Mouse (Mus musculus) lung, postnatal 0 days (tissue): ENCODE data around the gene Fbxo24. TPM values are rescaled to one million over a fixed set of nuclear protein-coding genes. Genes with fewer than 3 reads are reported as not detected.

ENCODE experiments used
- ATAC-seq: fragments of 200-750 bp; cut with Nextera tagmentation; 2 replicates; pipeline ENCODE4 v1.8.0; 2017; ENCODE audit warnings: moderate library complexity
- DNase-seq: peaks from one replicate; pipeline ENCODE4 v3.0.0-alpha.2; 2016; ENCODE audit warnings: low spot score
- H3K27ac ChIP-seq: fragments of 300-500 bp; sonication (generic); 2 replicates; pipeline ENCODE4 v1.5.1; 2014; ENCODE audit warnings: antibody characterized with exemption, mild to moderate bottlenecking, low read length, mixed read lengths
- H3K27me3 ChIP-seq: fragments of 300-500 bp; sonication (generic); replicated peaks from 2 replicates; pipeline ENCODE4 v1.6.1; 2014; ENCODE audit warnings: low read length, mixed read lengths; ENCODE audit not compliant: insufficient read depth
- H3K36me3 ChIP-seq: fragments of 300-500 bp; sonication (generic); 2 replicates; pipeline ENCODE4 v1.6.1; 2014; ENCODE audit warnings: low read length, mixed read lengths; ENCODE audit not compliant: insufficient read depth
- H3K4me1 ChIP-seq: fragments of 300-500 bp; sonication (generic); 2 replicates; pipeline ENCODE4 v1.6.1; 2014; ENCODE audit warnings: antibody characterized with exemption, low read depth, low read length, mixed read lengths; ENCODE audit not compliant: insufficient read depth
- H3K4me2 ChIP-seq: fragments of 300-500 bp; sonication (generic); replicated peaks from 2 replicates; pipeline ENCODE4 v1.6.1; 2014; ENCODE audit warnings: low read depth, mild to moderate bottlenecking, low read length, moderate library complexity, mixed read lengths
- H3K4me3 ChIP-seq: fragments of 300-500 bp; sonication (generic); 2 replicates; pipeline ENCODE4 v1.5.1; 2014; ENCODE audit warnings: low read depth, low read length
- H3K9ac ChIP-seq: fragments of 300-500 bp; sonication (generic); replicated peaks from 2 replicates; pipeline ENCODE4 v1.6.1; 2014; ENCODE audit warnings: low read depth, mild to moderate bottlenecking
- H3K9me3 ChIP-seq: fragments of 300-500 bp; sonication (generic); 2 replicates; pipeline ENCODE4 v1.6.1; 2016; ENCODE audit warnings: low read length, mixed read lengths
- CTCF ChIP-seq: IDR thresholded peaks from 2 replicates; pipeline ENCODE4 v1.5.1; 2016; ENCODE audit warnings: antibody characterized with exemption, mild to moderate bottlenecking
- EP300 ChIP-seq: IDR thresholded peaks from 2 replicates; pipeline ENCODE4 v1.6.1; 2016; ENCODE audit warnings: antibody characterized with exemption, mild to moderate bottlenecking, control low read depth
- WGBS: fragments of 180-500 bp; shearing (Covaris S2); extraction: QIAGEN DNeasy Blood & Tissue Kit; methylation state at CpG from one replicate; pipeline ENCODE4 v1.1.7; 2014; 5-methylcytosine and 5-hydroxymethylcytosine counted together
- polyA plus RNA-seq: library from polyadenylated mRNA; unstranded; fragments of >200 nt; fragmentation: Nextera tagmentation; extraction: Ambion mirVana; gene quantifications from 2 replicates; pipeline ENCODE4 v1.2.1, GENCODE M21; 2015

Gene Fbxo24
- polyA plus RNA-seq, 1 experiment from 2014 or later, result 0.19 TPM

GRCm38 (mm10) chr5:137670240-137670639, 41.4 kb upstream of the Fbxo24 start:
- ATAC-seq, result no peak
- no peaks in the 10 kb centered on the region for H3K9me3 ChIP-seq
- no peak overlapping the region for H3K4me2 ChIP-seq
- no peak overlapping the region for H3K4me3 ChIP-seq
- no peaks in the 10 kb centered on the region for H3K27me3 ChIP-seq
- no peak overlapping the region for H3K9ac ChIP-seq
- TF ChIP-seq CTCF (peak; percentile 65), EP300 (no peak)
- peaks cover 4% of the 10 kb centered on the region; the same call in 1 of the 2 replicates for H3K36me3 ChIP-seq
- H3K4me1 ChIP-seq, result peaks cover 10% of the 10 kb centered on the region; the same call in 1 of the 2 replicates
- WGBS, result 100% methylated on average over 1 of the region's 1 CpGs
- DNase-seq, result peak; percentile 59
- H3K27ac ChIP-seq, result peak overlapping the region; percentile 34; the same call in 1 of the 2 replicates

GRCm38 (mm10) chr5:137668971-137669370, 40.2 kb upstream of the Fbxo24 start:
- WGBS, result 47% methylated on average over 10 of the region's 10 CpGs
- ATAC-seq, result peak; percentile 7; the same call in 1 of the 2 replicates
- 0 out of 2 replicates have a peak overlapping the region, but pooled peaks have one; percentile 32 for H3K27ac ChIP-seq

GRCm38 (mm10) chr5:137663057-137663456, 34.3 kb upstream of the Fbxo24 start:
- Histone ChIP-seq H3K4me1 (no peaks in the 10 kb centered on the region), H3K36me3 (peaks cover 14% of the 10 kb centered on the region; the same call in 1 of the 2 replicates), H3K4me2 (no peak overlapping the region), H3K27ac (no peak overlapping the region), H3K4me3 (no peak overlapping the region), H3K27me3 (no peaks in the 10 kb centered on the region), H3K9me3 (no peaks in the 10 kb centered on the region), H3K9ac (no peak overlapping the region)
- no peak for ATAC-seq
- 69% methylated on average over 9 of the region's 9 CpGs for WGBS
- TF ChIP-seq EP300, result no peak
- no peak for TF ChIP-seq CTCF
- DNase-seq, result no peak

More at GRCm38 (mm10) chr5:137668971-137669370, 40.2 kb upstream of the Fbxo24 start:
- Histone ChIP-seq H3K9me3 (no peaks in the 10 kb centered on the region), H3K9ac (no peak overlapping the region), H3K4me2 (no peak overlapping the region), H3K36me3 (peaks cover 6% of the 10 kb centered on the region; the same call in 1 of the 2 replicates), H3K4me1 (peaks cover 10% of the 10 kb centered on the region; the same call in 1 of the 2 replicates), H3K4me3 (no peak overlapping the region), H3K27me3 (no peaks in the 10 kb centered on the region)
- TF ChIP-seq EP300 (no peak), CTCF (0 out of 2 replicates have a peak, but pooled peaks have one; percentile 19)
- peak; percentile 77 for DNase-seq

- TF ChIP-seq EP300 (peak; percentile 93), CTCF (no peak)
- H3K4me3 ChIP-seq, result no peak overlapping the region
- peaks cover 9% of the 10 kb centered on the region; the same call in 1 of the 2 replicates for H3K36me3 ChIP-seq
- no peaks in the 10 kb centered on the region for H3K9me3 ChIP-seq
- 69% methylated on average over 6 of the region's 6 CpGs for WGBS
- no peaks in the 10 kb centered on the region for H3K27me3 ChIP-seq
- ATAC-seq (peak; percentile 83), DNase-seq (peak; percentile 94)
- H3K27ac ChIP-seq, result peak overlapping the region; percentile 62
- no peaks in the 10 kb centered on the region for H3K4me1 ChIP-seq
- H3K9ac ChIP-seq, result no peak overlapping the region
- H3K4me2 ChIP-seq, result no peak overlapping the region
Observed at GRCm38 (mm10) chr5:137660064-137660688, 31.4 kb upstream of the Fbxo24 start.

GRCm38 (mm10) chr5:137656977-137657376, 28.2 kb upstream of the Fbxo24 start:
- TF ChIP-seq EP300 (0 out of 2 replicates have a peak, but pooled peaks have one; percentile 31), CTCF (peak; percentile 88)
- peak; percentile 96 for DNase-seq
- H3K36me3 ChIP-seq, result no peaks in the 10 kb centered on the region
- H3K9me3 ChIP-seq, result no peaks in the 10 kb centered on the region
- WGBS, result 23% methylated on average over 6 of the region's 6 CpGs
- no peaks in the 10 kb centered on the region for H3K4me1 ChIP-seq
- ATAC-seq, result peak; percentile 71
- H3K27me3 ChIP-seq, result no peaks in the 10 kb centered on the region
- no peak overlapping the region for H3K4me3 ChIP-seq
- H3K27ac ChIP-seq, result no peak overlapping the region
- no peak overlapping the region for H3K9ac ChIP-seq
- no peak overlapping the region for H3K4me2 ChIP-seq

GRCm38 (mm10) chr5:137654746-137655145, 25.9 kb upstream of the Fbxo24 start:
- Histone ChIP-seq H3K36me3 (no peaks in the 10 kb centered on the region), H3K27ac (no peak overlapping the region), H3K9ac (no peak overlapping the region), H3K4me2 (no peak overlapping the region), H3K9me3 (no peaks in the 10 kb centered on the region), H3K27me3 (no peaks in the 10 kb centered on the region), H3K4me1 (0 out of 2 replicates have a peak, but pooled peaks cover 5% of the 10 kb centered on the region), H3K4me3 (no peak overlapping the region)
- TF ChIP-seq EP300 (no peak), CTCF (peak; percentile 71)
- WGBS, result 72% methylated on average over 6 of the region's 7 CpGs
- no peak for ATAC-seq
- peak; percentile 71 for DNase-seq
